Mouse (Mus musculus) kidney, adult 2 months (tissue): ENCODE results near the gene Nckipsd.

Experiments
- CTCF ChIP-seq: fragments of 200-500 bp; conservative IDR thresholded peaks from 2 replicates; pipeline ENCODE4 v1.5.1; 2011; ENCODE audit warnings: low read depth, mild to moderate bottlenecking, control low read depth, low read length, moderate library complexity, mixed read lengths; ENCODE audit not compliant: insufficient read depth, insufficient read length
- POLR2A ChIP-seq: fragments of 200-500 bp; IDR thresholded peaks from one replicate; pipeline ENCODE4 v1.6.1; 2011; ENCODE audit warnings: low read depth, low read length, control low read depth

- TF ChIP-seq CTCF (no peak), POLR2A (no peak)
Observed at GRCm38 (mm10) chr9:108806379-108806778, 1.8 kb upstream of the Nckipsd start.
